Mouse (Mus musculus): ENCODE measurements around the gene Rdh1. TPM values are rescaled to one million over a fixed set of nuclear protein-coding genes. Genes with fewer than 3 reads are reported as not detected.

Rdh1 gene
- total and polyA plus RNA-seq, 2 experiments from 2014 or later: not detected

DNA sequence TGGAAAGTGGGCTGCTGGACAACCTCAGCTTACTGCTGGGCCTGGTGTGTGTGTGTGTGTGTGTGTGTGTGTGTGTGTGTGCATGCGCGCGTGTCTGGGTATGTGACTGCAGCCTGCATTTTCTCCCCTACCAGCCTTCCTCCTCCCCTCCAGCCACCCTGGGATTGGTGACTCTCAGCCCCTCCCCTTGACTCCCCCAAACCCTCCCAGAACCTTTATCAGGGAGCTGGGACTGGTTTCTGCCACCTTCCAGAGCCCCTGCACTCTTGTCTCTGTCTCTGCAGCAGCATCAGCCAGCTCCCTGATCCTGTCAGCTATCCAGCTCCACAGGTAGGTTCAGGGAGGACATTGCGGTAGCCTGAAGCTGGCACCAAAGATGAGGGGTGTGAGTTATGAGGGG lies 34.4 kb upstream of the Rdh1 start:
- Histone ChIP-seq H3K4me1 (ENCODE audit: control insufficient read depth, insufficient read depth) (no peaks in the 10 kb centered on the region), H3K36me3 (replicated peaks; ENCODE audit: control insufficient read depth, insufficient read depth, low read length) (no peaks in the 10 kb centered on the region), H3K27ac (ENCODE audit: low read depth) (no peak overlapping the region), H3K9me3 (replicated peaks; ENCODE audit: control insufficient read depth, low read length) (no peaks in the 10 kb centered on the region), H3K4me2 (ENCODE audit: low read depth, low read length) (no peak overlapping the region), H3K4me3 (ENCODE audit: low read depth, low read length) (no peak overlapping the region), H3K9ac (replicated peaks; ENCODE audit: low read depth, low read length) (no peak overlapping the region), H3K27me3 (ENCODE audit: control insufficient read depth, insufficient read depth, low read length) (peaks cover 39% of the 10 kb centered on the region)
- DNase-seq (ENCODE audit: low spot score): no peak
- ATAC-seq (ENCODE audit: insufficient read depth, low read depth): no peak
- 52% methylated on average over 4 of the region's 4 CpGs for WGBS
- no peak for TF ChIP-seq EP300 (IDR thresholded peaks at IDR 0.05; ENCODE audit: low read depth)
- no peak for TF ChIP-seq CTCF (IDR thresholded peaks at IDR 0.05; ENCODE audit: low read depth)

DNA sequence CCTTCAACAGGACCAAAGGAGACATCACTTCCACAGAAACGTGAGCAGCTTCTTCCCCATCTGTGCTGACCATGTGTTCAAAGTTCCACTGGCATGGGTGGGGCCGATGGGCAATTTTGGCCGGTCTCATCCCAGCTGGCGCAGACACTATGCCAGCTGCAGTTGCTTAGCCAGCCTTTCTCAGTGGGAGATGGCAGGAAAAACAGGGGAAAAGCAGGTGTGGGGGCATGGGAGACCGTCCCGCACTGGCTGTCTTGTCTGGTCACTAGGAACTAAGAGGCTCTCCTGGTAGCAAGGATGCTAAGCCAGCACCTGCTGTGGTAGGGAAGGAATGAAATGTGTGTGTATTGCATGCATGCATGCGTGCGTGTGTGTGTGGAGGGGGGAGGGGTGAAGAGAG lies 31.1 kb upstream of the Rdh1 start:
- H3K9ac ChIP-seq (replicated peaks; ENCODE audit: low read depth, low read length): no peak overlapping the region
- TF ChIP-seq EP300 (IDR thresholded peaks at IDR 0.05; ENCODE audit: low read depth): no peak
- TF ChIP-seq CTCF (IDR thresholded peaks at IDR 0.05; ENCODE audit: low read depth): no peak

DNA sequence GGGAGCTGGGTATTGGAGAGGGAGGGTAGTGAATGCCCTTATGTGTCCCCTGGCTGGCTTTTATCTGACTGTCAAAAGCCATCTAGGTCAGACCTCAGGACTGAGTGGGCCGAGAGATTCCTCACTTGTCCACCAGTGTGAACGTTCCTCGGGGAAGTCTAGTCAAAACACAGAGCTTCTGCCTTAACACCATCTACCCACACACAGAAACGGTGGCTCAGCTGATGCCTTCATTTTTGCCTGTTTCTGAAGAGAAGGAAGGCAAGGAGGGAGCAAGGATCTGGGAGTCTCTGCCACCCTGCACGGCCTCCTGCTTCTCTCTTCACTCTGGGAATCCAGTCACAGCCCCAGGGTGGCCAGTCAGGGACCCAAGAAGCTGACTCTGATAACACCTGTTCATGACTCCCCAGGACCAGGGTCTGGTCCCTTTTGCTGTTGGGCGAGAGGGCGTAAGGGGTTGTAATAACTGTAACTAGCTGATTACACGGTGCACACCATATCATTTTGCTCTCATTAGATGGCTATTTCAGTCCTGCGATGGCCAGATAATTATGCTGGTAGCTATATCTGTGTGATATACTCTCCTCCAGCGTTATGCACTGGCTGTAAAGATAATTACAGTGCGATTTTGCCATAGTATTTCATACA lies 29.1 kb upstream of the Rdh1 start:
- ATAC-seq (ENCODE audit: insufficient read depth, low read depth): no peak
- TF ChIP-seq EP300 (IDR thresholded peaks at IDR 0.05; ENCODE audit: low read depth) (no peak), CTCF (IDR thresholded peaks at IDR 0.05; ENCODE audit: low read depth) (no peak)
- Histone ChIP-seq H3K27ac (ENCODE audit: low read depth) (no peak overlapping the region), H3K4me1 (ENCODE audit: control insufficient read depth, insufficient read depth) (no peaks in the 10 kb centered on the region), H3K36me3 (replicated peaks; ENCODE audit: control insufficient read depth, insufficient read depth, low read length) (no peaks in the 10 kb centered on the region), H3K4me3 (ENCODE audit: low read depth, low read length) (no peak overlapping the region), H3K9ac (replicated peaks; ENCODE audit: low read depth, low read length) (no peak overlapping the region), H3K4me2 (ENCODE audit: low read depth, low read length) (no peak overlapping the region), H3K9me3 (replicated peaks; ENCODE audit: control insufficient read depth, low read length) (no peaks in the 10 kb centered on the region), H3K27me3 (ENCODE audit: control insufficient read depth, insufficient read depth, low read length) (0 out of 2 replicates have a peak, but pooled peaks cover 13% of the 10 kb centered on the region)
- WGBS: 50% methylated on average over 11 of the region's 11 CpGs
- DNase-seq (ENCODE audit: low spot score): no peak

More for the DNA sequence above, 31.1 kb upstream of the Rdh1 start:
- no peaks in the 10 kb centered on the region for H3K9me3 ChIP-seq (replicated peaks; ENCODE audit: control insufficient read depth, low read length)
- ATAC-seq (ENCODE audit: insufficient read depth, low read depth) (no peak), DNase-seq (ENCODE audit: low spot score) (no peak)
- no peak overlapping the region for H3K4me2 ChIP-seq (ENCODE audit: low read depth, low read length)
- 76% methylated on average over 8 of the region's 8 CpGs for WGBS
- H3K4me1 ChIP-seq (ENCODE audit: control insufficient read depth, insufficient read depth): no peaks in the 10 kb centered on the region
- H3K36me3 ChIP-seq (replicated peaks; ENCODE audit: control insufficient read depth, insufficient read depth, low read length): no peaks in the 10 kb centered on the region
- H3K4me3 ChIP-seq (ENCODE audit: low read depth, low read length): no peak overlapping the region
- H3K27ac ChIP-seq (ENCODE audit: low read depth): no peak overlapping the region
- 0 out of 2 replicates have a peak, but pooled peaks cover 13% of the 10 kb centered on the region for H3K27me3 ChIP-seq (ENCODE audit: control insufficient read depth, insufficient read depth, low read length)

DNA sequence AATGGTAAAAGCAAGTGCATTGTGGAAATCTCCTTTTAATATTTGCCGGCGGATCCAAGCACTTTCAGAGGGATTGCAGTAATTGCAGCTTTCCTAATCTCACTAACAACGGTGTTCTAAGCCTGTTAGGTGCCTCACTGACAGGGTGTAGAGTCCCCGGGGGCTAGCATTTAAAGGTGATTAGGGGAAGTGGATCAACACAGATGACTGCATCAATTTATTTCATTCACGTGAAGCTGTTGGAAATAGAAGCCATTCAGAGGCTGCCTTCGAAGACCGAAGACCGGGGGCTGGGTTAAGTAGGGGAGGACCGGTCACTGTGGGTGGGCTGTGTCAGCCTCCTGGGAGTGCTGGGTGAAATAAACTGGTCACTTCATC lies 28.6 kb upstream of the Rdh1 start:
- DNase-seq (ENCODE audit: low spot score): no peak
- 52% methylated on average over 9 of the region's 9 CpGs for WGBS
- no peak overlapping the region for H3K27ac ChIP-seq (ENCODE audit: low read depth)
- no peaks in the 10 kb centered on the region for H3K4me1 ChIP-seq (ENCODE audit: control insufficient read depth, insufficient read depth)
- no peak overlapping the region for H3K9ac ChIP-seq (replicated peaks; ENCODE audit: low read depth, low read length)
- H3K27me3 ChIP-seq (ENCODE audit: control insufficient read depth, insufficient read depth, low read length): 0 out of 2 replicates have a peak, but pooled peaks cover 13% of the 10 kb centered on the region
- ATAC-seq (ENCODE audit: insufficient read depth, low read depth): no peak
- no peaks in the 10 kb centered on the region for H3K9me3 ChIP-seq (replicated peaks; ENCODE audit: control insufficient read depth, low read length)
- no peak overlapping the region for H3K4me2 ChIP-seq (ENCODE audit: low read depth, low read length)
- TF ChIP-seq EP300 (IDR thresholded peaks at IDR 0.05; ENCODE audit: low read depth) (no peak), CTCF (IDR thresholded peaks at IDR 0.05; ENCODE audit: low read depth) (no peak)
- H3K36me3 ChIP-seq (replicated peaks; ENCODE audit: control insufficient read depth, insufficient read depth, low read length): no peaks in the 10 kb centered on the region
- no peak overlapping the region for H3K4me3 ChIP-seq (ENCODE audit: low read depth, low read length)

DNA sequence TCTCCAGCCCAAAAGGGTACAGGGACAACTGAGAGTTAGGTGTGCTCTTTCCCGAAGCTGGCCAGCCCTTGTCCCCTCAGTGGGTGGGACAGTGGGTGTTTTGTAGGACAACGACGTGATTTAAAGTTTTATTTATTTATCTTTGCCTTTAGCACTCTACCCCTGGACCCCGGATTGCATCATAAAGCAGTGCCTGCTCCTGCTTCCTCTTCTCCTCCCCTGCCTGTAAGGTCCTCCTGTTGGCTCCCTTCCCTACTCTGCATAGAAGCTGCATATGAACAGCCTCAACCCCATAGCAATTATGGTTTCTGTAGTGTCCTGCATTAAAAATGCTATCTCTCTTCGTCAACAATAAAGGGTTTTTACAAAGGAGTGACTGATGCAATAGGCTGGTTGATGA lies 28.1 kb upstream of the Rdh1 start:
- WGBS: 34% methylated on average over 5 of the region's 5 CpGs
- TF ChIP-seq EP300 (IDR thresholded peaks at IDR 0.05; ENCODE audit: low read depth): no peak
- TF ChIP-seq CTCF (IDR thresholded peaks at IDR 0.05; ENCODE audit: low read depth): no peak
- H3K9ac ChIP-seq (replicated peaks; ENCODE audit: low read depth, low read length): no peak overlapping the region

DNA sequence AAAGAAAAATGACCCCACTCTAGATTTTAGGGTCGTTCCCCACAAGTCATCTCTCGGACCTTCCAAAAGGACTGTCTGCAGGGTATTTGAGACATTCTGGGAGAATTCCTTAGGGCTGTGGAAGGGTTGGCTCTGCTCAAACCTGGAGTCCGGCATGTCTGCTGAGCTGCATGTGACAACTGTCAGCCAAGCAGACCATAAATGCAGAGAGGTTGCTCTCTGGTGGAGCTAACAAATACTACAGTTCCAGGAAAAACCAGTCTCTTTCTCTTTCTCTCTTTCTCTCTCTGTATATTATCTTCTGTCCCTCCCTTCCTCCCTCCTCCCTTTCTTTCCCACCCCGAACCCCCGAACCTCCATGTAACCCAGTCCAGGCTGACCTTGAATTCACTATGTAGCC lies 25.1 kb upstream of the Rdh1 start:
- TF ChIP-seq EP300 (IDR thresholded peaks at IDR 0.05; ENCODE audit: low read depth) (no peak), CTCF (IDR thresholded peaks at IDR 0.05; ENCODE audit: low read depth) (peak; percentile 73)
- Histone ChIP-seq H3K27me3 (ENCODE audit: control insufficient read depth, insufficient read depth, low read length) (no peaks in the 10 kb centered on the region), H3K4me1 (ENCODE audit: control insufficient read depth, insufficient read depth) (no peaks in the 10 kb centered on the region), H3K36me3 (replicated peaks; ENCODE audit: control insufficient read depth, insufficient read depth, low read length) (no peaks in the 10 kb centered on the region), H3K4me2 (ENCODE audit: low read depth, low read length) (no peak overlapping the region), H3K4me3 (ENCODE audit: low read depth, low read length) (no peak overlapping the region), H3K27ac (ENCODE audit: low read depth) (no peak overlapping the region), H3K9me3 (replicated peaks; ENCODE audit: control insufficient read depth, low read length) (no peaks in the 10 kb centered on the region), H3K9ac (replicated peaks; ENCODE audit: low read depth, low read length) (no peak overlapping the region)
- ATAC-seq (ENCODE audit: insufficient read depth, low read depth): no peak; the same call in 1 of the 2 replicates
- 25% methylated on average over 5 of the region's 5 CpGs for WGBS
- DNase-seq (ENCODE audit: low spot score): peak; percentile 48

More for the DNA sequence above, 28.1 kb upstream of the Rdh1 start:
- H3K4me3 ChIP-seq (ENCODE audit: low read depth, low read length): no peak overlapping the region
- H3K4me2 ChIP-seq (ENCODE audit: low read depth, low read length): no peak overlapping the region
- H3K27me3 ChIP-seq (ENCODE audit: control insufficient read depth, insufficient read depth, low read length): 0 out of 2 replicates have a peak, but pooled peaks cover 12% of the 10 kb centered on the region
- H3K9me3 ChIP-seq (replicated peaks; ENCODE audit: control insufficient read depth, low read length): no peaks in the 10 kb centered on the region
- DNase-seq (ENCODE audit: low spot score) (no peak), ATAC-seq (ENCODE audit: insufficient read depth, low read depth) (no peak)
- no peaks in the 10 kb centered on the region for H3K36me3 ChIP-seq (replicated peaks; ENCODE audit: control insufficient read depth, insufficient read depth, low read length)
- no peak overlapping the region for H3K27ac ChIP-seq (ENCODE audit: low read depth)
- no peaks in the 10 kb centered on the region for H3K4me1 ChIP-seq (ENCODE audit: control insufficient read depth, insufficient read depth)

All from heart, postnatal 0 days (tissue).